Mouse (Mus musculus) MEL (cell line): ENCODE results near the gene Ano2. TPM values are rescaled to one million over a fixed set of nuclear protein-coding genes. Genes with fewer than 3 reads are reported as not detected.

Source experiments
- DNase-seq: peaks from one replicate; pipeline ENCODE4 v3.0.0; 2011; ENCODE audit warnings: low read depth, low spot score
- H3K27ac ChIP-seq: 2 replicates; pipeline ENCODE4 v1.5.1; 2012; ENCODE audit warnings: low read depth, mild to moderate bottlenecking, control low read depth, low read length, moderate library complexity; ENCODE audit not compliant: control insufficient read depth
- H3K27me3 ChIP-seq, 2 experiments: fragments of 150-350 bp in 1 of 2; sonication (generic) in 1 of 2; 2 replicates each; pipeline ENCODE4 v1.6.1; 2012; ENCODE audit warnings: low read length in 2 of 2, mild to moderate bottlenecking in 2 of 2, improper control_type of control experiment in 1 of 2, moderate library complexity in 1 of 2; ENCODE audit not compliant: insufficient read depth in 2 of 2, control insufficient read depth in 1 of 2
- H3K36me3 ChIP-seq, 2 experiments: 2 replicates each; pipeline ENCODE4 v1.6.1; 2012 to 2014; ENCODE audit warnings: low read length in 2 of 2, improper control_type of control experiment in 1 of 2, inconsistent platforms in 1 of 2, mild to moderate bottlenecking in 1 of 2; ENCODE audit not compliant: insufficient read depth in 2 of 2, control insufficient read depth in 1 of 2
- H3K4me1 ChIP-seq, 2 experiments: fragments of 150-350 bp in 1 of 2; sonication (generic) in 1 of 2; 2 replicates each; pipeline ENCODE4 v1.6.1; 2012; ENCODE audit warnings: low read length in 2 of 2, improper control_type of control experiment in 1 of 2, mild to moderate bottlenecking in 1 of 2; ENCODE audit not compliant: insufficient read depth in 2 of 2, control insufficient read depth in 1 of 2
- H3K4me3 ChIP-seq, 2 experiments: fragments of 150-350 bp in 1 of 2; sonication (generic) in 1 of 2; 2 replicates each; pipeline ENCODE4 v1.5.1; 2012; ENCODE audit warnings: low read depth in 2 of 2, low read length in 2 of 2, mild to moderate bottlenecking in 2 of 2, moderate library complexity in 2 of 2, control low read depth in 1 of 2, improper control_type of control experiment in 1 of 2; ENCODE audit not compliant: control insufficient read depth in 1 of 2, insufficient read depth in 1 of 2
- H3K79me2 ChIP-seq: 2 replicates; pipeline ENCODE4 v1.6.1; 2012; ENCODE audit warnings: mild to moderate bottlenecking, low read length, moderate library complexity; ENCODE audit not compliant: control insufficient read depth, poor library complexity, insufficient read depth
- H3K9ac ChIP-seq: 2 replicates; pipeline ENCODE4 v1.6.1; 2012; ENCODE audit warnings: low read depth, mild to moderate bottlenecking, control low read depth, low read length, moderate library complexity; ENCODE audit not compliant: control insufficient read depth, poor library complexity, severe bottlenecking
- H3K9me3 ChIP-seq: fragments of 150-350 bp; sonication (generic); replicated peaks from 2 replicates; pipeline ENCODE4 v1.6.1; 2012; ENCODE audit warnings: mild to moderate bottlenecking, low read length, improper control_type of control experiment, moderate library complexity; ENCODE audit not compliant: insufficient read depth
- CHD1 ChIP-seq: IDR thresholded peaks from 2 replicates; pipeline ENCODE4 v1.6.1; 2012; ENCODE audit warnings: low read depth, mild to moderate bottlenecking, inconsistent platforms, low read length, improper control_type of control experiment
- CHD2 ChIP-seq: IDR thresholded peaks from 2 replicates; pipeline ENCODE4 v1.6.1; 2011; ENCODE audit warnings: low read length, improper control_type of control experiment
- E2F4 ChIP-seq: IDR thresholded peaks from 2 replicates; pipeline ENCODE4 v1.6.1; 2011; ENCODE audit warnings: low read depth, low read length, improper control_type of control experiment, borderline replicate concordance
- ELF1 ChIP-seq: IDR thresholded peaks from 2 replicates; pipeline ENCODE4 v1.6.1; 2014; ENCODE audit warnings: low read depth, mild to moderate bottlenecking, inconsistent platforms, low read length, improper control_type of control experiment, moderate library complexity
- EP300 ChIP-seq, 2 experiments: IDR thresholded peaks; 2 replicates each; pipeline ENCODE4 v1.6.1; 2011; ENCODE audit warnings: improper control_type of control experiment in 2 of 2, low read length in 2 of 2, low read depth in 1 of 2, mild to moderate bottlenecking in 1 of 2
- GABPA ChIP-seq: IDR thresholded peaks from 2 replicates; pipeline ENCODE4 v1.6.1; 2012; ENCODE audit warnings: low read depth, mild to moderate bottlenecking, inconsistent platforms, low read length, improper control_type of control experiment, moderate library complexity
- GATA1 ChIP-seq: IDR thresholded peaks from 2 replicates; pipeline ENCODE4 v1.6.1; 2011; ENCODE audit warnings: low read depth, low read length, improper control_type of control experiment
- HCFC1 ChIP-seq: IDR thresholded peaks from 2 replicates; pipeline ENCODE4 v1.6.1; 2012; ENCODE audit warnings: low read depth, mild to moderate bottlenecking, inconsistent platforms, low read length, improper control_type of control experiment, moderate library complexity
- MAFK ChIP-seq: IDR thresholded peaks from 2 replicates; pipeline ENCODE4 v1.6.1; 2011; ENCODE audit warnings: low read depth, mild to moderate bottlenecking, low read length, improper control_type of control experiment, borderline replicate concordance
- MAZ ChIP-seq: IDR thresholded peaks from 2 replicates; pipeline ENCODE4 v1.6.1; 2012; ENCODE audit warnings: low read depth, mild to moderate bottlenecking, inconsistent platforms, low read length, improper control_type of control experiment
- MEF2A ChIP-seq: IDR thresholded peaks from 2 replicates; pipeline ENCODE4 v1.6.1; 2014; ENCODE audit warnings: low read depth, mild to moderate bottlenecking, inconsistent platforms, low read length, improper control_type of control experiment; ENCODE audit not compliant: poor library complexity, insufficient replicate concordance, severe bottlenecking; ENCODE audit errors: extremely low read depth
- NELFE ChIP-seq: IDR thresholded peaks from 2 replicates; pipeline ENCODE4 v1.6.1; 2011; ENCODE audit warnings: low read depth, low read length, improper control_type of control experiment
- NRF1 ChIP-seq: IDR thresholded peaks from 2 replicates; pipeline ENCODE4 v1.6.1; 2014; ENCODE audit warnings: low read depth, mild to moderate bottlenecking, inconsistent platforms, low read length, improper control_type of control experiment, moderate library complexity; ENCODE audit not compliant: poor library complexity, insufficient read depth, severe bottlenecking
- RCOR1 ChIP-seq: IDR thresholded peaks from 2 replicates; pipeline ENCODE4 v1.6.1; 2012; ENCODE audit warnings: low read depth, mild to moderate bottlenecking, inconsistent platforms, low read length, improper control_type of control experiment
- SIN3A ChIP-seq: IDR thresholded peaks from 2 replicates; pipeline ENCODE4 v1.6.1; 2012; ENCODE audit warnings: low read length, improper control_type of control experiment, inconsistent platforms
- TBP ChIP-seq: IDR thresholded peaks from 2 replicates; pipeline ENCODE4 v1.8.0; 2011; ENCODE audit warnings: low read depth, low read length, improper control_type of control experiment
- TCF12 ChIP-seq: IDR thresholded peaks from 2 replicates; pipeline ENCODE4 v1.6.1; 2014; ENCODE audit warnings: low read depth, mild to moderate bottlenecking, inconsistent platforms, low read length, improper control_type of control experiment, moderate library complexity
- UBTF ChIP-seq: IDR thresholded peaks from 2 replicates; pipeline ENCODE4 v1.6.1; 2012; ENCODE audit warnings: low read depth, mild to moderate bottlenecking, inconsistent platforms, low read length, improper control_type of control experiment, moderate library complexity, borderline replicate concordance; ENCODE audit not compliant: insufficient read depth
- USF2 ChIP-seq, 2 experiments: IDR thresholded peaks; 2 replicates each; pipeline ENCODE4 v1.6.1; 2011 to 2012; ENCODE audit warnings: improper control_type of control experiment in 2 of 2, low read length in 2 of 2, borderline replicate concordance in 1 of 2, inconsistent platforms in 1 of 2, low read depth in 1 of 2, mild to moderate bottlenecking in 1 of 2; ENCODE audit not compliant: insufficient read depth in 1 of 2
- ZKSCAN1 ChIP-seq: IDR thresholded peaks from 2 replicates; pipeline ENCODE4 v1.6.1; 2012; ENCODE audit warnings: low read depth, mild to moderate bottlenecking, inconsistent platforms, low read length, improper control_type of control experiment, moderate library complexity
- ZNF384 ChIP-seq: IDR thresholded peaks from 2 replicates; pipeline ENCODE4 v1.6.1; 2012; ENCODE audit warnings: low read depth, mild to moderate bottlenecking, inconsistent platforms, low read length, improper control_type of control experiment
- polyA plus RNA-seq, 2 experiments: library from polyadenylated mRNA; stranded (reverse) in 1 of 2; unstranded in 1 of 2; fragments of >175 nt in 1 of 2; fragments of >200 nt in 1 of 2; gene quantifications; 2 replicates each; pipeline versions ENCODE4 v1.2.1 to v1.2.4; 2012; ENCODE audit warnings: low replicate concordance in 2 of 2, low read depth in 1 of 2; ENCODE audit not compliant: insufficient read length in 2 of 2, insufficient read depth in 1 of 2, missing spikeins in 1 of 2
- total RNA-seq: library from RNA; depleted of rRNA; stranded (reverse); fragments of 300-350 nt; gene quantifications from 2 replicates; pipeline ENCODE4 v1.2.3, GENCODE M21; 2012

Ano2 gene
- total and polyA plus RNA-seq, 3 experiments: not detected

- no peak overlapping the region for H3K27ac ChIP-seq
- no peaks in the 10 kb centered on the region for H3K4me1 ChIP-seq
- H3K79me2 ChIP-seq: no peaks in the 10 kb centered on the region
- no peaks in the 10 kb centered on the region for H3K36me3 ChIP-seq
- no peak overlapping the region for H3K9ac ChIP-seq
- TF ChIP-seq HCFC1 (no peak), ZKSCAN1 (no peak), CHD1 (no peak), GATA1 (no peak), TCF12 (no peak), MAFK (no peak), TBP (no peak), CHD2 (no peak), ZNF384 (no peak), UBTF (no peak), NRF1 (no peak), MEF2A (no peak), MAZ (no peak), GABPA (no peak), ELF1 (no peak), EP300 (IDR thresholded peaks at IDR 0.05; ENCODE audit: low read depth in 1 of 2, low read length in 2 of 2) (no peak), RCOR1 (no peak), E2F4 (no peak), USF2 (IDR thresholded peaks at IDR 0.05; ENCODE audit: borderline replicate concordance in 1 of 2, insufficient read depth in 1 of 2, low read depth in 1 of 2, low read length in 2 of 2) (no peak)
- TF ChIP-seq, all 39 proteins: peak for 0
- no peaks in the 10 kb centered on the region for H3K9me3 ChIP-seq
- H3K27me3 ChIP-seq: no peaks in the 10 kb centered on the region
- H3K4me3 ChIP-seq: no peak overlapping the region
- DNase-seq: no peak
These were observed 344.5 kb downstream of the Ano2 start for GRCm38 (mm10) chr6:126034728-126035127.

- H3K27me3 ChIP-seq: no peaks in the 10 kb centered on the region
- no peak for TF ChIP-seq NELFE
- TF ChIP-seq CHD2: no peak
- TF ChIP-seq MAZ: no peak
- no peak for TF ChIP-seq SIN3A
- no peak for TF ChIP-seq RCOR1
- no peak for TF ChIP-seq GATA1
- TF ChIP-seq, all 39 proteins: peak for 0
- Histone ChIP-seq H3K36me3 (no peaks in the 10 kb centered on the region), H3K4me1 (no peaks in the 10 kb centered on the region), H3K4me3 (no peak overlapping the region), H3K79me2 (no peaks in the 10 kb centered on the region), H3K9ac (no peak overlapping the region), H3K9me3 (no peaks in the 10 kb centered on the region), H3K27ac (no peak overlapping the region)
- no peak for DNase-seq
These were observed 345.4 kb downstream of the Ano2 start for GRCm38 (mm10) chr6:126035621-126036020.
